ENCODE assay signal across 16 mouse cellular contexts in the genomic region with DNA sequence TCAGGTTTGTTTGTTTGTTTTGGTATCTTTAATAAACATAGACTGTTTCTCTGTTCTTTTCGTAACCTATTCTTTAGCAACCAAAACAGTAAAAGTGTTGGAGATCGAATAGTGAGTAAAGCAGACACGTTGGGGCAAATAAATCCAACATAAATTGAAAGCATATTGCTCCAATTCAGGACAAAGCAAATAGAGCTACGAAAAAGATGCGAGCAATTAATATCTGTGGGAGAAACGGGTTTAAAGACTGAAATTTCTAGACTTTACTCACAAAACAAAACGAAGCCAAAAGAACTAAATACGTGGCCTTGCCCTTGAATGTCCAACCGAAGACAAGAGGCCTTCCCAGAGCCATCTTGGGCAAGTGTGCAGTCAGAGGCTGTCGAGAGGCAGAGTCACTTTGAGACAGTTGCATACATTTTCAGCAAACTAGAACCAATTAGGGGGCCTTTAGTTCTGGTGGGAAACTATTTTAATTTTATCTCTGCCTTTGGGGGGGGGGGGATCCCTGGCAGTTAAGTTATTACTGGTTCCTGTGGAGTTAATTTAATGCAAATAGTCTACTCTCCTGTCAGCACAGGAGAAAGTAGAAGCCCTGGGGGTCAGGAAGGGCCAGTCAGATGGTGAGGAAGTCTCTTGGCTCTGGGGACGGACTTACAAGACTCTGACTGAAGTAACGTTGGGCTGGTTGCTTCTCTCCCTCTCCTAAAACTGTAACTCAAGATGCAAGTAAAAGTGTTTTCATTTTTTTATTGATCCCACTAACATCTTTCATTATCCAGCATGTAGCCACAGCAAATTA. TPM values are rescaled to one million over a fixed set of nuclear protein-coding genes. Genes with fewer than 3 reads are reported as not detected.
DNase-seq lines count a peak whose midpoint lies in the region; ATAC-seq and TF ChIP-seq lines count a peak whose summit lies in the region.
"Had no signal": no experiment of that assay in that cellular context is flagged by ENCODE, and none has a peak within 500 bp of the region (broad histone marks: within the 10 kb centered on the region; RNA-seq: fewer than 3 reads in every experiment).

No protein-coding gene starts in this region.

- H3K9ac ChIP-seq in intestine, embryonic 15.5 days: no peak overlapping the region
- no peak overlapping the region for H3K9ac ChIP-seq in intestine, postnatal 0 days (ENCODE audit: low read depth, low read length)
- no peak overlapping the region for H3K9ac ChIP-seq in hindbrain, embryonic 12.5 days
- H3K9ac ChIP-seq in liver, postnatal 0 days (replicated peaks): peak overlapping the region; percentile 73
- H3K9ac ChIP-seq in neural tube, embryonic 14.5 days (replicated peaks; ENCODE audit: low read depth, low read length): no peak overlapping the region

- no peaks in the 10 kb centered on the region for H3K36me3 ChIP-seq in intestine, embryonic 15.5 days
- H3K36me3 ChIP-seq in intestine, postnatal 0 days (ENCODE audit: control insufficient read depth, insufficient read depth): no peaks in the 10 kb centered on the region
- no peaks in the 10 kb centered on the region for H3K36me3 ChIP-seq in hindbrain, embryonic 12.5 days
- H3K36me3 ChIP-seq in liver, postnatal 0 days (replicated peaks; ENCODE audit: insufficient read depth, low read length): no peaks in the 10 kb centered on the region
- H3K36me3 ChIP-seq in neural tube, embryonic 14.5 days (ENCODE audit: control insufficient read depth, insufficient read depth, low read length): no peaks in the 10 kb centered on the region
- H3K36me3 ChIP-seq: forebrain, embryonic 15.5 days had no signal

- H3K27ac ChIP-seq in intestine, embryonic 15.5 days: no peak overlapping the region
- no peak overlapping the region for H3K27ac ChIP-seq in intestine, postnatal 0 days (ENCODE audit: low read depth, low read length)
- peak overlapping the region; percentile 79 for H3K27ac ChIP-seq in hindbrain, embryonic 12.5 days
- peak overlapping the region; percentile 90; the same call in 1 of the 2 replicates for H3K27ac ChIP-seq in liver, postnatal 0 days (ENCODE audit: low read depth)
- H3K27ac ChIP-seq in neural tube, embryonic 14.5 days (ENCODE audit: low read depth, low read length): peak overlapping the region; percentile 22; the same call in 1 of the 2 replicates
- H3K27ac ChIP-seq: forebrain, embryonic 15.5 days had no signal

- ATAC-seq in intestine, embryonic 15.5 days: no peak
- ATAC-seq in intestine, postnatal 0 days: no peak
- ATAC-seq in hindbrain, embryonic 12.5 days (ENCODE audit: low FRiP score): no peak
- ATAC-seq in liver, postnatal 0 days: no peak
- no peak for ATAC-seq in neural tube, embryonic 14.5 days (ENCODE audit: low read depth)
- ATAC-seq in erythroid progenitor cell, adult 5-6 weeks (replicated peaks; ENCODE audit: low FRiP score, poor library complexity, severe bottlenecking): no peak
- ATAC-seq in megakaryocyte, adult 5-6 weeks (ENCODE audit: poor library complexity, severe bottlenecking): no peak

- no peak for DNase-seq in liver, postnatal 0 days
- no peak for DNase-seq in ovary, postnatal 14 days (ENCODE audit: low spot score)
- DNase-seq: adrenal gland, adult 2 months; lung, postnatal 4 days; thymus, adult 18-20 months had no signal

- no peak for TF ChIP-seq EP300 in liver, postnatal 0 days (IDR thresholded peaks at IDR 0.05; ENCODE audit: low read depth)

- peak overlapping the region; percentile 79; the same call in 1 of the 2 replicates for H3K4me2 ChIP-seq in intestine, embryonic 15.5 days (replicated peaks)
- no peak overlapping the region for H3K4me2 ChIP-seq in intestine, postnatal 0 days (replicated peaks; ENCODE audit: low read depth)
- peak overlapping the region; percentile 80 for H3K4me2 ChIP-seq in hindbrain, embryonic 12.5 days (replicated peaks)
- peak overlapping the region; percentile 68 for H3K4me2 ChIP-seq in liver, postnatal 0 days (ENCODE audit: low read depth, low read length)
- H3K4me2 ChIP-seq in neural tube, embryonic 14.5 days (ENCODE audit: low read depth, low read length): peak overlapping the region; percentile 44; the same call in 1 of the 2 replicates

- H3K9me3 ChIP-seq in intestine, embryonic 15.5 days: no peaks in the 10 kb centered on the region
- no peaks in the 10 kb centered on the region for H3K9me3 ChIP-seq in intestine, postnatal 0 days (ENCODE audit: control insufficient read depth)
- no peaks in the 10 kb centered on the region for H3K9me3 ChIP-seq in hindbrain, embryonic 12.5 days (replicated peaks)
- no peaks in the 10 kb centered on the region for H3K9me3 ChIP-seq in liver, postnatal 0 days (ENCODE audit: low read length)
- no peaks in the 10 kb centered on the region for H3K9me3 ChIP-seq in neural tube, embryonic 14.5 days (ENCODE audit: control insufficient read depth, low read length)
- H3K9me3 ChIP-seq: forebrain, embryonic 15.5 days had no signal

- 25% methylated on average over 12 of the region's 12 CpGs for WGBS in intestine, embryonic 15.5 days
- 35% methylated on average over 12 of the region's 12 CpGs for WGBS in intestine, postnatal 0 days
- WGBS in hindbrain, embryonic 12.5 days: 3% methylated on average over 12 of the region's 12 CpGs
- 16% methylated on average over 12 of the region's 12 CpGs for WGBS in liver, postnatal 0 days (ENCODE audit: insufficient replicate concordance)
- 2% methylated on average over 12 of the region's 12 CpGs for WGBS in neural tube, embryonic 14.5 days

- H3K4me3 ChIP-seq in intestine, embryonic 15.5 days (replicated peaks): no peak overlapping the region
- no peak overlapping the region for H3K4me3 ChIP-seq in intestine, postnatal 0 days (ENCODE audit: low read depth, low read length)
- peak overlapping the region; percentile 47; the same call in 1 of the 2 replicates for H3K4me3 ChIP-seq in hindbrain, embryonic 12.5 days
- peak overlapping the region; percentile 52 for H3K4me3 ChIP-seq in liver, postnatal 0 days (ENCODE audit: low read depth, low read length)
- peak overlapping the region; percentile 24; the same call in 1 of the 2 replicates for H3K4me3 ChIP-seq in neural tube, embryonic 14.5 days (ENCODE audit: low read depth, low read length)

- H3K4me1 ChIP-seq in intestine, embryonic 15.5 days (replicated peaks): peaks cover 10% of the 10 kb centered on the region
- H3K4me1 ChIP-seq in intestine, postnatal 0 days (replicated peaks; ENCODE audit: control insufficient read depth, insufficient read depth, low read length): 0 out of 2 replicates have a peak, but pooled peaks cover 2% of the 10 kb centered on the region
- peaks cover 31% of the 10 kb centered on the region for H3K4me1 ChIP-seq in hindbrain, embryonic 12.5 days
- no peaks in the 10 kb centered on the region; the same call in none of the 2 replicates for H3K4me1 ChIP-seq in liver, postnatal 0 days (ENCODE audit: insufficient read depth)
- peaks cover 10% of the 10 kb centered on the region; the same call in 1 of the 2 replicates for H3K4me1 ChIP-seq in neural tube, embryonic 14.5 days (ENCODE audit: control insufficient read depth, insufficient read depth, low read length)

- no peak for TF ChIP-seq CTCF in intestine, postnatal 0 days (IDR thresholded peaks at IDR 0.05; ENCODE audit: low read depth)
- no peak for TF ChIP-seq CTCF in liver, postnatal 0 days (IDR thresholded peaks at IDR 0.05; ENCODE audit: low read depth)

- H3K27me3 ChIP-seq in intestine, embryonic 15.5 days (replicated peaks): peaks cover 82% of the 10 kb centered on the region
- H3K27me3 ChIP-seq in intestine, postnatal 0 days (replicated peaks; ENCODE audit: control insufficient read depth, insufficient read depth, low read length): peaks cover 91% of the 10 kb centered on the region
- peaks cover 92% of the 10 kb centered on the region for H3K27me3 ChIP-seq in hindbrain, embryonic 12.5 days
- H3K27me3 ChIP-seq in liver, postnatal 0 days (ENCODE audit: insufficient read depth, low read length): peaks cover 53% of the 10 kb centered on the region
- H3K27me3 ChIP-seq in neural tube, embryonic 14.5 days (ENCODE audit: control insufficient read depth, insufficient read depth, low read length): peaks cover 40% of the 10 kb centered on the region

RNA-seq across cellular contexts. Expression of gene Onecut1, which starts 11.5 kb away (rescaled TPM):
- polyA plus RNA-seq in intestine, embryonic 15.5 days (2015; fragmentation: Nextera tagmentation; extraction: Ambion mirVana): 1.8 and 2.3 TPM in 2 replicates
- 0.07 TPM in 1 of 2 replicates, not detected in the other for polyA plus RNA-seq in intestine, postnatal 0 days (2015; fragmentation: Nextera tagmentation; extraction: Ambion mirVana)
- polyA plus RNA-seq in hindbrain, embryonic 12.5 days (2016; fragmentation: Nextera tagmentation; extraction: Ambion mirVana): 9.3 and 11.7 TPM in 2 replicates
- polyA plus RNA-seq in liver, postnatal 0 days (2015; fragmentation: Nextera tagmentation; extraction: Ambion mirVana): 7.5 and 9.1 TPM in 2 replicates
- polyA plus RNA-seq in neural tube, embryonic 14.5 days (2014; fragmentation: Nextera tagmentation; extraction: Ambion mirVana): 3.5 and 4.6 TPM in 2 replicates
- total RNA-seq in erythroid progenitor cell, adult 5-6 weeks (2015; ENCODE audit: low replicate concordance): not detected in 2 replicates
- total RNA-seq in erythroid progenitor cell, adult 5-6 weeks (2017; ENCODE audit: low replicate concordance): not detected in 2 replicates
- not detected in 2 replicates for total RNA-seq in megakaryocyte, adult 5-6 weeks (2015)
- not detected in 2 replicates for total RNA-seq in megakaryocyte, adult 5-6 weeks (2017)
- total RNA-seq: gastrocnemius, postnatal 4 days had no signal
- polyA plus RNA-seq: heart, postnatal 0 days; limb, embryonic 14.5 days; small intestine, adult 2 months had no signal

Comparison
In these comparisons a context has a peak if more than half of its experiments do, and no peak if none do; other contexts are left out.
1. H3K27ac ChIP-seq: peak in hindbrain, embryonic 12.5 days (single experiment), liver, postnatal 0 days (single experiment) and neural tube, embryonic 14.5 days (single experiment); none in intestine, embryonic 15.5 days (single experiment) and intestine, postnatal 0 days (single experiment).
2. H3K4me3 ChIP-seq: peak in hindbrain, embryonic 12.5 days (single experiment), liver, postnatal 0 days (single experiment) and neural tube, embryonic 14.5 days (single experiment); none in intestine, embryonic 15.5 days (single experiment) and intestine, postnatal 0 days (single experiment).